Mouse (Mus musculus) midbrain, embryonic 16.5 days (tissue): ENCODE measurements around the gene Xrcc6. TPM values are rescaled to one million over a fixed set of nuclear protein-coding genes. Genes with fewer than 3 reads are reported as not detected.

Experiments
- ATAC-seq: fragments of 200-750 bp; cut with Nextera tagmentation; 2 replicates; pipeline ENCODE4 v1.8.0; 2017; ENCODE audit warnings: moderate TSS enrichment
- H3K27ac ChIP-seq: fragments of 300-500 bp; sonication (generic); 2 replicates; pipeline ENCODE4 v1.5.1; 2014; ENCODE audit warnings: mild to moderate bottlenecking, low read length, mixed read lengths
- H3K27me3 ChIP-seq: fragments of 300-500 bp; sonication (generic); 2 replicates; pipeline ENCODE4 v1.6.1; 2014; ENCODE audit warnings: low read depth, low read length, mixed read lengths; ENCODE audit not compliant: control insufficient read depth, insufficient read depth
- H3K36me3 ChIP-seq: fragments of 300-500 bp; sonication (generic); 2 replicates; pipeline ENCODE4 v1.6.1; 2014; ENCODE audit warnings: mild to moderate bottlenecking, low read length, moderate library complexity, mixed read lengths; ENCODE audit not compliant: control insufficient read depth, insufficient read depth
- H3K4me1 ChIP-seq: fragments of 300-500 bp; sonication (generic); 2 replicates; pipeline ENCODE4 v1.6.1; 2014; ENCODE audit warnings: mild to moderate bottlenecking, low read length, mixed read lengths; ENCODE audit not compliant: control insufficient read depth, insufficient read depth
- H3K4me2 ChIP-seq: fragments of 300-500 bp; sonication (generic); 2 replicates; pipeline ENCODE4 v1.6.1; 2014; ENCODE audit warnings: mild to moderate bottlenecking, low read length, mixed read lengths
- H3K4me3 ChIP-seq: fragments of 300-500 bp; sonication (generic); 2 replicates; pipeline ENCODE4 v1.5.1; 2014; ENCODE audit warnings: low read depth, mild to moderate bottlenecking, low read length, moderate library complexity, mixed read lengths
- H3K9ac ChIP-seq: fragments of 300-500 bp; sonication (generic); 2 replicates; pipeline ENCODE4 v1.6.1; 2014; ENCODE audit warnings: low read depth, low read length, mixed read lengths
- H3K9me3 ChIP-seq: fragments of 300-500 bp; sonication (generic); replicated peaks from 2 replicates; pipeline ENCODE4 v1.6.1; 2014; ENCODE audit warnings: mild to moderate bottlenecking, low read length, mixed read lengths; ENCODE audit not compliant: control insufficient read depth, poor library complexity, severe bottlenecking
- WGBS: fragments of 180-500 bp; shearing (Covaris S2); extraction: QIAGEN DNeasy Blood & Tissue Kit; methylation state at CpG from one replicate; pipeline ENCODE4 v1.1.7; 2014; 5-methylcytosine and 5-hydroxymethylcytosine counted together
- polyA plus RNA-seq: library from polyadenylated mRNA; unstranded; fragments of >200 nt; fragmentation: Nextera tagmentation; extraction: Ambion mirVana; gene quantifications from 2 replicates; pipeline ENCODE4 v1.2.1, GENCODE M21; 2015

Gene Xrcc6
- polyA plus RNA-seq, 1 experiment from 2014 or later: 37.3 TPM

DNA sequence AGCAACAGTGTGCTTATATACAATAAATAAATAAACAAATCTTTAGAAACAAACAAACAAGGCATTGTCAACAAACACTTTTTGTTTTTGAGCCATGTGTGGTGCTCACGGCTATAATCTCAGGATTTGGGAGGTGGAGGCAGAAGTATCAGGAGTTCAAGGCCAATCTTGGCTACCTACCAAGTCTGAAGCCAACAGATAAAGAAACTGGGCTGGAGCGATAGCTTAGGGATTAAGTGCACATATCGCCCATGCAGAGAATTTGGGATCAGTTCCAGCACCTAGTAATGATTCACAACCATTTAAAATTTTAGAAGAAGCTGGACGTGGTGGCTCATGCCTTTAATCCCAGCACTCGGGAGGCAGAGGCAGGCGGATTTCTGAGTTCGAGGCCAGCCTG lies 85.9 kb downstream of the Xrcc6 start:
- no peak overlapping the region for H3K4me3 ChIP-seq
- peaks cover 21% of the 10 kb centered on the region for H3K27me3 ChIP-seq
- H3K9ac ChIP-seq: no peak overlapping the region
- H3K4me2 ChIP-seq: no peak overlapping the region
- H3K27ac ChIP-seq: no peak overlapping the region
- no peaks in the 10 kb centered on the region for H3K36me3 ChIP-seq
- no peaks in the 10 kb centered on the region for H3K9me3 ChIP-seq
- ATAC-seq: no peak
- H3K4me1 ChIP-seq: no peaks in the 10 kb centered on the region; the same call in 1 of the 2 replicates
- 86% methylated on average over 7 of the region's 7 CpGs for WGBS

DNA sequence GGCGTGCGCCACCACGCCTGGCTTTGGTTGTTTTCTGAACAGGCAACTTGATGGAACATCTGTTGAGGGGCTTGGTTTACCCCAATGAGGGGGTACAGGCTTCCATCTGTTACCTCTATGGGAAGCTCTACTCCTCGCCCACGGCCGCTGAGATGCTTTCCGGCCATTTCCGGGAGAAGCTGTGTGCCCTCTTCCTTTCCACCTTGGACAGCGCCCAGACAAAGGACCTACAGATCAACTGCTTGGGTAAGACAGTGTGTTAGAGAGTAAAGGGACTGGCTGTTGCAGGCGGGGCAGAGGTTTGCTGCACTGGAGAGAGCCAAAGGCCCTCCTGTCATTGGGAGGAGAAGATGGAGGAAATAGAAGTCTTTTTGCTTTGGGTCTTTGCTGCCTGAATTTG lies 92.2 kb downstream of the Xrcc6 start:
- no peak overlapping the region for H3K4me3 ChIP-seq
- WGBS: 68% methylated on average over 10 of the region's 10 CpGs
- no peak overlapping the region for H3K4me2 ChIP-seq
- H3K27me3 ChIP-seq: no peaks in the 10 kb centered on the region
- no peaks in the 10 kb centered on the region for H3K4me1 ChIP-seq
- no peak overlapping the region for H3K27ac ChIP-seq
- no peaks in the 10 kb centered on the region for H3K9me3 ChIP-seq
- no peak overlapping the region for H3K9ac ChIP-seq
- no peaks in the 10 kb centered on the region for H3K36me3 ChIP-seq
- ATAC-seq: no peak

DNA sequence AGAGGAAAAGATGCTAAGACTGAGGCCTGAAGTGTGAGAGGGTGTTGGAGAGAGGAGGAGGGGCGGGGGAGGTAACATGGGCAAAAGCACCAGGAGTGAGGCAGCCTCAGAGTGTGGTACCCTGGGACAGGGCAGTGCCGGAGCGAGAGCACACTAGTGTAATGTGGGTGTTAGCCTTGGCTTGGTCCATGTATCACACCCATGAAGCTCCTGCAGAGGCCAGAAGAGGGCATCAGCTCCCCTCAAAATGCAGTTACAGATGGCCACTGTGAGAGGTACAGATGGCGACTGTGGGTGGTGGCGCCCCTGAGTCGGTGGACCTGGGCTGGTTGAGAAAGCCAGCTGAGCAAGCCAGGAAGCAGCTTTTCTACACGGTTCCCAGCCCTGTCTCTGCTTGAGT lies 93.5 kb downstream of the Xrcc6 start:
- no peaks in the 10 kb centered on the region for H3K36me3 ChIP-seq
- 25% methylated on average over 7 of the region's 7 CpGs for WGBS
- no peak for ATAC-seq

DNA sequence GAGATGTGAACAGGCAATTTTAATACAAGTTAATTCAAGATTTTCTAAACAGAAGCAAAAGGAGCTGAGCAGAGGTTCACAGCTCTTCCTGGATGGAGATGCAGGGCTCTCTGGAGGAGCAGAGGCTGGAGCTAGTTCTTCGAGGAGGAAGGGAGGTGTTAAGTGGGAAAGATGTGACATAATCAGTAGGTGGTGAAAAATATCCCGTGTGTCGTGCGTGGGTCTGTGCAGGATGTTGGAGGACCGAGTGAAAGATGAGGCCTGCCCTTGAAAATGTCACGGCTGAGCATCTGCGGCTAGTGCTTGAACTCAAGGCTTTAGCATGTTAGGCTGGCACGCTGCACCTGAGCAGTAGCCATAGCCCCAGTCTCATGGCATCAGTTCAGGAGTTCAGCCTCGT lies 98.0 kb downstream of the Xrcc6 start:
- Histone ChIP-seq H3K4me2 (no peak overlapping the region), H3K4me1 (0 out of 2 replicates have a peak, but pooled peaks cover 2% of the 10 kb centered on the region), H3K36me3 (no peaks in the 10 kb centered on the region), H3K9me3 (no peaks in the 10 kb centered on the region), H3K27ac (no peak overlapping the region), H3K4me3 (no peak overlapping the region), H3K27me3 (no peaks in the 10 kb centered on the region), H3K9ac (no peak overlapping the region)
- WGBS: 88% methylated on average over 9 of the region's 9 CpGs
- no peak for ATAC-seq

More for the DNA sequence above, 93.5 kb downstream of the Xrcc6 start:
- no peak overlapping the region for H3K9ac ChIP-seq
- H3K9me3 ChIP-seq: no peaks in the 10 kb centered on the region
- H3K4me2 ChIP-seq: no peak overlapping the region
- H3K4me3 ChIP-seq: no peak overlapping the region
- H3K27ac ChIP-seq: no peak overlapping the region
- no peaks in the 10 kb centered on the region for H3K4me1 ChIP-seq
- H3K27me3 ChIP-seq: no peaks in the 10 kb centered on the region

DNA sequence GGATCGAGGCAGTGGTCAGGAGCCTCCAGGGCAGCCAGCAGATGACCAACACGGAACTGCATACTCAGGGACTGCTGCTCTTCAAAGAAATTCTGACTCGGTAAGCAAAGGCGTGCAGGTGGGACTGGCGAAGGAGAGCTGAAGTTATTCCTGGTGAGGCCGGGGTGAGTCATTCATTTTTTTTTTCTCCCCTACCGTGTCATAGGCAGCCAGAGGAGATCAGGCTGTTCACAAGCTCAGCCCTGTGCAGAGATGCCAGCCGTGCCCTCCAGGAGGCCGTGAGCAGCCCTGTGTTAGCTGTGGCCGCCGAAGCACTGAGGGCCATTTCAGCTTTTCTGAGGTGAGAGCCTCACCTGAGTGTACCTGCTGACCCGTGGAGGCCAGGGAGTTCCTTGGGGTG lies 98.5 kb downstream of the Xrcc6 start:
- H3K4me3 ChIP-seq: no peak overlapping the region

DNA sequence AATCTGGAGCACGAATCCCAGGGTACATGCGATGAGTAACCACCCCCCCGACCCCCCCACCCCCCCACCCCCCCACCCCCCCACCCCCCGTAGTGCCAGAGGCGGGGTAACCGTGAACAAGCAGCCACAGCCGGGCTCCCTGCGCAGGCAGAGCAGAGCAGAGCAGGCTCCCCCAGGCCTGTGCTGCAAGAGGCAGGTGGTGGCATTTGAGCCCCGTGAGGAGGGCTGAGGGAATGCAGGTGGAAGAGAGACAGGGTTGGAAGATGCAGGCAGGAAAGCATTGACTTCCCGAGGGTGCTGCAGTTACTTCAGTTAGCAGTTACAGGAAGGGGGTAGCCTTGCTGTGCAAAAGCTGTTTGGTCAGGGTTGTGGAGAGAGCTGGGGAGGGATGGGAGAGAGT lies 99.6 kb downstream of the Xrcc6 start:
- H3K4me2 ChIP-seq: no peak overlapping the region
- no peak overlapping the region for H3K27ac ChIP-seq
- H3K4me1 ChIP-seq: 0 out of 2 replicates have a peak, but pooled peaks cover 2% of the 10 kb centered on the region
- H3K9me3 ChIP-seq: no peaks in the 10 kb centered on the region
- H3K9ac ChIP-seq: no peak overlapping the region
- H3K36me3 ChIP-seq: no peaks in the 10 kb centered on the region
- H3K4me3 ChIP-seq: no peak overlapping the region
- 14% methylated on average over 10 of the region's 10 CpGs for WGBS
- no peaks in the 10 kb centered on the region for H3K27me3 ChIP-seq
- no peak for ATAC-seq

More for the DNA sequence above, 98.5 kb downstream of the Xrcc6 start:
- Histone ChIP-seq H3K36me3 (no peaks in the 10 kb centered on the region), H3K27me3 (no peaks in the 10 kb centered on the region), H3K4me1 (0 out of 2 replicates have a peak, but pooled peaks cover 2% of the 10 kb centered on the region), H3K4me2 (no peak overlapping the region), H3K9ac (no peak overlapping the region), H3K27ac (no peak overlapping the region), H3K9me3 (no peaks in the 10 kb centered on the region)
- WGBS: 82% methylated on average over 12 of the region's 12 CpGs
- ATAC-seq: no peak

Other genes starting within 250 kb of the Xrcc6 start
- 53.1 and 54.2 TPM in 2 replicates for gene Zc3h7b, start 242.8 kb upstream of the Xrcc6 start, polyA plus RNA-seq
- gene Rangap1, start 242.3 kb upstream of the Xrcc6 start, polyA plus RNA-seq: 157 and 161 TPM in 2 replicates
- gene Tef, start 185.4 kb upstream of the Xrcc6 start, polyA plus RNA-seq: 22.7 and 22.8 TPM in 2 replicates
- gene Tob2, start 129.0 kb upstream of the Xrcc6 start, polyA plus RNA-seq: 15.6 and 17.1 TPM in 2 replicates
- 107 and 117 TPM in 2 replicates for gene Phf5a, start 115.9 kb upstream of the Xrcc6 start, polyA plus RNA-seq
- gene Aco2, start 115.5 kb upstream of the Xrcc6 start, polyA plus RNA-seq: 252 and 272 TPM in 2 replicates
- gene Polr3h, start 61.6 kb upstream of the Xrcc6 start, polyA plus RNA-seq: 74.3 and 77.2 TPM in 2 replicates
- gene Csdc2, start 51.1 kb upstream of the Xrcc6 start, polyA plus RNA-seq: 241 and 293 TPM in 2 replicates
- 81.4 and 107 TPM in 2 replicates for gene Pmm1, start 26.9 kb upstream of the Xrcc6 start, polyA plus RNA-seq
- gene 1700029P11Rik, start 7.3 kb upstream of the Xrcc6 start, polyA plus RNA-seq: not detected in 2 replicates
- gene Desi1, start 46.0 kb downstream of the Xrcc6 start, polyA plus RNA-seq: 46.4 and 47.2 TPM in 2 replicates
- gene Snu13, start 59.8 kb downstream of the Xrcc6 start, polyA plus RNA-seq: 217 and 249 TPM in 2 replicates
- gene 4930407I10Rik, start 71.3 kb downstream of the Xrcc6 start, polyA plus RNA-seq: not detected in 2 replicates
- gene Mei1, start 82.2 kb downstream of the Xrcc6 start, polyA plus RNA-seq: 0.05 TPM in 1 of 2 replicates, not detected in the other
- 10.5 and 11.3 TPM in 2 replicates for gene Ccdc134, start 140.1 kb downstream of the Xrcc6 start, polyA plus RNA-seq
- gene Srebf2, start 159.3 kb downstream of the Xrcc6 start, polyA plus RNA-seq: 194 and 218 TPM in 2 replicates
- 0.77 and 1.0 TPM in 2 replicates for gene Shisa8, start 225.0 kb downstream of the Xrcc6 start, polyA plus RNA-seq
- 0.14 TPM in 1 of 2 replicates, not detected in the other for gene Tnfrsf13c, start 236.5 kb downstream of the Xrcc6 start, polyA plus RNA-seq